Mouse (Mus musculus): ENCODE measurements around the gene Khdrbs1. TPM values are rescaled to one million over a fixed set of nuclear protein-coding genes. Genes with fewer than 3 reads are reported as not detected.
A peak's percentile ranks its signal among the peaks of the same experiment; 100 is the strongest.
"Not testable (repeated sequence)": the region's sequence is repeated elsewhere in the genome, so short reads cannot be mapped to it uniquely, and the experiment has no call there.

The Khdrbs1 gene
- 10 to 100 TPM; 20.2 to 26.5 TPM for total RNA-seq (2021)
- long read RNA-seq, experiment 1, transcript Khdrbs1-201 (9 exons, 3,738 nt): major isoform, 7 of 16 reads
- long read RNA-seq, experiment 1, partial matches to known transcripts: 3 of 16 reads
- long read RNA-seq, experiment 1, other reads (novel, unspliced or antisense): 6 of 16 reads
- long read RNA-seq, experiment 2, transcript Khdrbs1-201 (9 exons, 3,738 nt): major isoform, 20 of 29 reads
- long read RNA-seq, experiment 2, partial matches to known transcripts: 4 of 29 reads
- long read RNA-seq, experiment 2, other reads (novel, unspliced or antisense): 5 of 29 reads

DNA sequence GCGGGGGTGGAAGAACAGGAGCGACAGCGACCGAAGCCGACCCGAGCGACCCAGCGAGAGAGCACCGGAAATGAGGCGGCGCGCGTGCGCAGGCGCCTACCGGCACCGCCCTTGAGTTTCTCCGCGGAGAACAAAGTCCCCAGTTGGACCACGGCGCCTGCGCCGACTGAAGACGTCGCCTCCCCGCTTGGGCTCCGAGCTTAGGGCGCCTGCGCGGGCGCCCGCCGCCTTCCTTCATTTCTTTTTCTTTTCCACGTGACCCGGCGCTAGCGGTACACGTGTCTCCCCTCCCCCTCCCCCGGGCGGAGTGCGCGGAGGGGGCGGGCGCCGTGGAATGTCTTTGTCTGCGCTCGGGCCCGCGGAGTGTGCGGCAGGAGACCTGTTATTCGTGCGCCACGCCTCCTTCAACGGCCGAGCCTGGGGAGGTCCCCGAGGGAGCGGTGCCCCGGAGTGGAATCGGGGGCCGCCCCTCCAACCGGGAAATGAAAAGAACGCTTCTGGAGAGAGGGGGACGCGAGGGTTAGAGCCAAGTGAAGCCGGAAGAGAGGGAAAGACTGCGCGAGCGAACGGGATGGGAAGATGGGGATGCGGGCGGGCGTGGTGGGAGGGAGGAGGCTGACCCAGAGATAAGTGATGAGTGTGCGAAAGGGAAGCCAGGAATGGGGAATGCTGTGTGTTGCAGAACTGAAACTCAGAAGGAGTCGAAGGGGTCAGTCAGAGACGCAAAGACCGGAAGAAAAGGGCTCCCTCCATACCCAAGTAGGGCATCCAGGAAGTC, at the start of gene Khdrbs1:
Gene Khdrbs1 (minus strand): TSS at position 72 of the 778 bp plus-strand sequence.
- intact Hi-C loops (cut with DNase I): no loop called here
- peak; percentile 91 to 95 for DNase-seq

DNA sequence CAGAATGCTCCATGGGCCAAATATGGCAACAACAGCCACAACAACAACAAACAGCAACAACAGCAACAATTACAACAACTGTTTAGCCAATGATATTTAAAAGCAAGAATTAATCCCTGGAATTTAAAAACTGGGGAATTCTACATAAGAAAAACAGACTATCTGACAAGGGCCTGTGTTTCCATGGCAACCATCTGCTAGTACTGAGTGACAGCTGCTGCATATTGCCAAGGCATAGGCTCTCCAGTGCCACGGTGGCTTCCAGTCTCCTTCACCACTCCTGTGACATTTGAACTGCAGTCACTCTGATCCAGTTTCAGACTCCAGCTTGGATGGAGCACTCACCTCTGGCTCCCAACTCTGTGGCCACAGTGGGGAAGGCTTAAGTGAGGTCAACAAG, 49.3 kb upstream of the Khdrbs1 start:
- no peak for DNase-seq
- intact Hi-C loops (cut with DNase I): no loop called here

- no peak for DNase-seq
- intact Hi-C loops (cut with DNase I): no loop called here
These were observed 48.4 kb upstream of the Khdrbs1 start for GRCm38 (mm10) chr4:129790475-129790874.

DNA sequence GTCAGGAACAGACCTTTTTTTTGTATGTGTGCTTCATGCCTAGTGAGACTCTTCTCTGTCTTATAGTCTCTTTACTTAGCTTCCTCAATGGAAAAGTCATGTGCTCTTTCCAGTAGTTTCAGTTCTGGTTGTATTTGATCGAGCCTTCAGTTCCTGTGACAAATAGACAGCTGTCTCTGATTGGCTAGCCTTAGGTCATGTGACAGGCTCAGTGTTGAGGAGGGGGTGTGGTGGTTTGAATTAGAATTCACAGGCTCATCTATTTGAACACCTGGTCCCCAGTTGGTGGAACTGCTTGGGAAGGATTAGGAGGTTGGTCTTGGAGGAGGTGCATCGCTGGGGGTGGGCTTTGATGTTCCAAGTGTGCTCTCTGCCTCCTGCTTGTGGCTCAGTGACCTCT, 47.5 kb upstream of the Khdrbs1 start:
- DNase-seq: no peak
- intact Hi-C loops (cut with DNase I): no loop called here

DNA sequence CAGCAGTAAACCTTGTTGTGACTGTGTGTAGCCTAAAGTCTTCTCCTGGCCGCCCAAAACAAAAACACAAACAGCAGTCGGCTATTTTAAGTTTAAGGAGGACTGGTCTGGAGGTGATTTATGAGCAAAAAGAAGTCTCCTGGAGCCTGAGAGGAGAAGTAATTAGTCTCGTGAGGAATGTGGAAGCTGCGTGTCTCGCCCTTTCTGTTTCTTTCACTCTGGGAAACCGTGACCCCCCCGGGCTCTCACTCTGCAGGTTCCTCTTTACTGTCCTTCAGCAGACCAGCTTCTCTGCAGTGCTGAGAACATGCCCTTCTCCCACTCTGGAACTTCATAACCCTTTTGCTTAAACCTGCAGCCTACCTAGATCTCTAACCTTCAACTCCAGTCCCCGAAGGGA, 46.6 kb upstream of the Khdrbs1 start:
- no peak for DNase-seq
- intact Hi-C loops (cut with DNase I): no loop called here

DNA sequence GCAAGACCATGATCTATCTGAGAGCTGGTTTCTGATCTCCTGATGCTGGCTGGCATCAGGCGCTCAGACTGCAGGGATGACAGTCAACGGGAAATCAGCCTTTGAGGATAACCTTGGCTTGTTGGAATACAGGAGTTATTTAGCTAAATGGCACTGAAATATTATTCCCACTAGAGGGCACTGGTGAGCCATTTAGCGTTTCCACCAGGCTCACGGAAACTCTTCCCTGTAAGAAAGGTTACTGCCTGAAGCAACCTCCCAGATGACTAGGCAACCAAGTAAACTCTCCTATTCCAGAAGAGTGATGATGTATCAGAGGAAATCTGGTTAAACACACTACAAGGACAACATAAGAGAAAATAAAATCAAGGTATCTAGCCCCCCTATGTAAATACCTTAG, 43.1 kb upstream of the Khdrbs1 start:
- intact Hi-C loops (cut with DNase I): loop anchor here (1.0 kb wide), 1 partner anchor 143 kb away; no protein-coding TSS in a partner anchor
- DNase-seq: peak; percentile 28 to 40

- intact Hi-C loops (cut with DNase I): loop anchor here (5.0 kb wide), 1 partner anchor 81 kb away; no protein-coding TSS in a partner anchor
- no peak for DNase-seq
These were observed 41.4 kb upstream of the Khdrbs1 start for GRCm38 (mm10) chr4:129783506-129783905.

DNA sequence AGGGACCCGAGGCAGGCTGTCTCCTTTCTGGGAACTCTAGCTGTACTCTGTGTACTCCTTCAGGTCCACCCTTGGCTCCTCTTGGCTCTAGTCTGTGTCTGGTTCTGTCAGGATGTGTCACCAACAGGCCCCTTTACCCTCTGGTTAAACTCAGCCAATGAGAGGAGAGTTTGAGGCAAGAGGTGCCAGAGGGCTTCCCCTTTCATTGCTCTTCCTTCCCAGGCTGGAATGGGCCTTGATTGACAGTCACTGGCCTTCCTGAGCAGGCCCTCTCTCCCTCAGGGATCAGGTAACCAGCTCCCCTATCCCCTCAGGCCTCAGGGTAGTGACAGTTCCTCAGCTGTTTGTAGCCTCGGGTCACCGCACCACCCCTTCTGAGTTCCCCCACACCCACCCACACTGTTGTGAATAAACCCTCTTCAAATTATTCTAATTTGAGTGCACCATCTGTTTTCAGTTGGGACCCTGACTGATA, 40.8 kb upstream of the Khdrbs1 start:
- intact Hi-C loops (cut with DNase I): loop anchor here (5.0 kb wide), 1 partner anchor 81 kb away; no protein-coding TSS in a partner anchor
- no peak for DNase-seq

- peak in 1 of 2 experiments; percentile 7 for DNase-seq
- intact Hi-C loops (cut with DNase I): loop anchor here (5.0 kb wide), 1 partner anchor 80 kb away; no protein-coding TSS in a partner anchor
These were observed 40.0 kb upstream of the Khdrbs1 start for GRCm38 (mm10) chr4:129781881-129782675.

DNA sequence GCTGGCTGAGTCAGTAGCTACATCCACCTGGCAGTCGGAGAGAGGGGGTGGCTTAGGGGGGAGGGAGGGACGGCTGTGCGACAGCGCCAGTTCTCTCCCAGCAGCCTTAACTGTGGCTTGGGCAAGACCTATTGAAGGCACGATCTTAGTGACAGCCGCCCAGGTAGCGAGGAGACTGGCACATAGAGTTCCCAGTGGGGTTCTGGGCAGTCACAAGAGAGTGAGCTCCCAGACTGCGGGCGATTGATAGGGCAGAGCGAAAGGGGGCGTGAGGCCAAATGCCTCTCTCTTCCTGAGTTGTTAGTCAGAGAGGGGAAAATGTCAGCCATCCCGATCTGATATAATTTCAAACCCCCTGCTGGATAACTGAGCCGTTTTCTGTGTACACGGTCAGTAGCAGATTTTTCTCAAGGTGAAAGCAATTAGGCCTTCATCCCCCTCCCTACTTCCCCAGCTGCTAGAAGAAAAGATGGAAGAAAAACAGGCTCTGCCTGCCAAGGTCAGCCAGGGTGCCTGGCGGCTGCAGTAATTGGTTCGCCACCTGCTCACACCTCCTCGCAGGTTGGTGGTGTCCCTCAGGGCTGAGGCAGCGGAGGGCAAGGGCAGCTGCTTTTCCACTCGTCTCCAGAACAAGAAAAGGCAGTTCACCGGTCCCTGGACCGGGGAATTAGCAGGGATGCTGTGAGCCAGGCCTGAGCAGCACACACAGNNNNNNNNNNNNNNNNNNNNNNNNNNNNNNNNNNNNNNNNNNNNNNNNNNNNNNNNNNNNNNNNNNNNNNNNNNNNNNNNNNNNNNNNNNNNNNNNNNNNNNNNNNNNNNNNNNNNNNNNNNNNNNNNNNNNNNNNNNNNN, 29.8 kb upstream of the Khdrbs1 start:
- DNase-seq: no peak
- intact Hi-C loops (cut with DNase I): no loop called here

DNA sequence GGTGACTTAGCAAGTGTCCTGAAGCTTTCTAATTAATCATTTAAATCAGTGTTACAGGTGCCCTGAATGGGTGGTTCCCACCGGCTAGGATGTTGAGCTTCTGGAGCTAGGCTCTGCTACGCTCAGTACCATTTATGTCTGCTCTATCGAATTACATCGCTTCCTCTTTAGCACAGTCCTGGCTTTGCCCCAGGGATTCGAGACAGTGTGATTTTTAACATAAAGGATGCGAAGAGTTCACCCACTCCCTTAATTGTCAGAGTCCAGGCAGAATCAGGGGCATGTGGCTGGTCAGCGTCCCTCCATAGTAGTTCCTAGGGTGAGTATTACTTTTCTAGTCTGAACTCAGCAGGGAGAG, 29.2 kb upstream of the Khdrbs1 start:
- no peak for DNase-seq
- intact Hi-C loops (cut with DNase I): no loop called here

- intact Hi-C loops (cut with DNase I): no loop called here
- DNase-seq: no peak
These were observed 28.5 kb upstream of the Khdrbs1 start for GRCm38 (mm10) chr4:129770600-129770999.

- DNase-seq; intact Hi-C loops (cut with DNase I): not testable (repeated sequence)
These were observed 26.6 kb upstream of the Khdrbs1 start for GRCm38 (mm10) chr4:129768742-129769141.

- intact Hi-C loops (cut with DNase I): no loop called here
These were observed 25.7 kb upstream of the Khdrbs1 start for GRCm38 (mm10) chr4:129767782-129768181.

GRCm38 (mm10) chr4:129765351-129765750, 23.2 kb upstream of the Khdrbs1 start:
- intact Hi-C loops (cut with DNase I): no loop called here

More at GRCm38 (mm10) chr4:129767782-129768181, 25.7 kb upstream of the Khdrbs1 start:
- no peak for DNase-seq

DNA sequence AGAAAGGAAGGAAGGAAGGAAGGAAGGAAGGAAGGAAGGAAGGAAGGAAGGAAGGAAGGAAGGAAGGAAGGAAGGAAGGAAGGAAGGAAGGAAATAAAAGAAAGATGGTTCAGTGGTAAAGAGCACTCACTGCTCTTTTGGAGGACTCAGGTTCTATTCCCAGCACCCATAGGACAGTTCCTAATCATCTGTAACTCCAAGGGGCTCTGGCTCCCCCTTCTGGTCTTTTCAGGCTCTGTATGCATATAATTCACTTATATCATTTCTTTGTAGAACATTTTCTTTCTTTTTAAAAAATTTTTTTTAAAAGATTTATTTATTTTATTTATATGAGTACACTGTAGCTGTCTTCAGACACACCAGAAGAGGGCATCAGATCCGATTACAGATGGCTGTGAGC, 20.4 kb upstream of the Khdrbs1 start:
- intact Hi-C loops (cut with DNase I); DNase-seq: not testable (repeated sequence)

More at GRCm38 (mm10) chr4:129765351-129765750, 23.2 kb upstream of the Khdrbs1 start:
- DNase-seq: no peak

- intact Hi-C loops (cut with DNase I): no loop called here
- no peak for DNase-seq
These were observed 19.5 kb upstream of the Khdrbs1 start for GRCm38 (mm10) chr4:129761606-129762005.

GRCm38 (mm10) chr4:129755455-129755854, 13.4 kb upstream of the Khdrbs1 start:
- intact Hi-C loops (cut with DNase I): no loop called here
- no peak for DNase-seq

DNA sequence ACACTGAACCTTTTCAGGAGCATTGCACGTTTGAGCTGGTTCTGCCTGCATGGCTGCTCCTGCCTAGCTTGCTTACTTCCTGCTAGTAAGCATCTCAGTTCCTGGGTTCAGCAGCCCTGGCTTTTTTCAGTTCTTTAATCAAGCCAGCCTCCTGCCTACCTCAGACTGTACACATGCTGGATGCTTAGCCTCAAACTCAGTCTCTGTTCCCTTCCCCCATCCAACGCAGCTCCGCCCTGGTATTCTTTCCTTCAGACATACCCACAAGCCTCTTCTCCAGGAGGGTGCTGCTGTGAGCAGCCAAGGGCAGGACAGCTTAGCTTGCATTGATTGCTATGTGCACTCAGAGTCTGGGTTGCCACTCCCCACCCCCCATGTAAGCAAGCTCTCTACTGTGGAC, 12.6 kb upstream of the Khdrbs1 start:
- intact Hi-C loops (cut with DNase I): no loop called here
- no peak for DNase-seq

GRCm38 (mm10) chr4:129750430-129750829, 8.3 kb upstream of the Khdrbs1 start:
- intact Hi-C loops (cut with DNase I): no loop called here
- no peak for DNase-seq
